ENCODE assay signal across 17 mouse cellular contexts in the genomic region with DNA sequence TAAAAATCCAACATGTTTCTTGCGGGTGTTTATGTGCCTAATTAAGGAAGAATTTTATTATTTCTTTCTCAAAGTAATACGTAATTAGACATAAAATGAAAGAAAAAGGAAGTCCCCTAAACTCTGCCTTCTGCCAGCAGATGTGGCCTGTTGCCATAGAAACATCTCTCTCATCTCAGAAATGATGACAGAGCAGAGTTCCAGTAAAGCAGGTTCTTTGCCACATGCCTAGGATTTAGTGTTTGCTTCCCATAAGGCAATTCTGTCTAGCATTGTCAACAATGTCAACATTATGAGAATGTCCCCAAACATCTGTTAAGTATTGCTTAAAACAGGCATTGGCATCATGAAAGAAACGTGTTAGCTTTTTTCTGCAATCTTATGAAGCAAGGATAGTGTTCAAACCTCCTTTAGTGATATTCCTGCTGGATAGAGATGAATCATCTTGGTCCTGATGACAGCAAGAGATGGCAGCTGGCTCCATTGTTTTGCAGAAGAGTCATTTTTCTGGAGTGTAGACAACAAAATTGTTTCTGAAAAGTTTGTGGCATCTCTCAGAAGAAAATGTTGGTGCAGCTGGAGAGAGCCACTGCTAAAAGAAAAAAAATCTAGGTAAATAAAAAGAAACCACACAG. TPM values are rescaled to one million over a fixed set of nuclear protein-coding genes. Genes with fewer than 3 reads are reported as not detected.
DNase-seq lines count a peak whose midpoint lies in the region; ATAC-seq and TF ChIP-seq lines count a peak whose summit lies in the region.
"Had no signal": no experiment of that assay in that cellular context is flagged by ENCODE, and none has a peak within 500 bp of the region (broad histone marks: within the 10 kb centered on the region; RNA-seq: fewer than 3 reads in every experiment).

No protein-coding gene starts in this region.

- no peak overlapping the region for H3K4me2 ChIP-seq in forebrain, embryonic 14.5 days (ENCODE audit: low read length)
- no peak overlapping the region for H3K4me2 ChIP-seq in forebrain, embryonic 12.5 days
- H3K4me2 ChIP-seq in lung, embryonic 14.5 days: no peak overlapping the region
- H3K4me2 ChIP-seq in heart, embryonic 11.5 days: no peak overlapping the region
- H3K4me2 ChIP-seq: limb, embryonic 13.5 days; neural tube, embryonic 12.5 days had no signal

- ATAC-seq in forebrain, embryonic 14.5 days: peak; percentile 67
- no peak for ATAC-seq in forebrain, embryonic 12.5 days (ENCODE audit: low FRiP score)
- no peak for ATAC-seq in lung, embryonic 14.5 days (ENCODE audit: insufficient read depth)
- ATAC-seq in megakaryocyte progenitor cell, adult 5-6 weeks (replicated peaks; ENCODE audit: poor library complexity): 0 out of 2 replicates have a peak, but pooled peaks have one; percentile 29
- no peak for ATAC-seq in heart, embryonic 11.5 days (replicated peaks; ENCODE audit: insufficient number of reproducible peaks, low FRiP score, low TSS enrichment)
- ATAC-seq: liver, postnatal 0 days had no signal

- 38% methylated on average over 3 of the region's 3 CpGs for WGBS in forebrain, embryonic 14.5 days
- 40% methylated on average over 3 of the region's 3 CpGs for WGBS in forebrain, embryonic 12.5 days
- 49% methylated on average over 3 of the region's 3 CpGs for WGBS in lung, embryonic 14.5 days
- 78% methylated on average over 3 of the region's 3 CpGs for WGBS in heart, embryonic 11.5 days (ENCODE audit: insufficient replicate concordance)

- H3K27ac ChIP-seq in forebrain, embryonic 14.5 days (ENCODE audit: low read depth, low read length): no peak overlapping the region
- H3K27ac ChIP-seq in forebrain, embryonic 12.5 days: no peak overlapping the region
- H3K27ac ChIP-seq in lung, embryonic 14.5 days (ENCODE audit: low read depth): no peak overlapping the region
- H3K27ac ChIP-seq in heart, embryonic 11.5 days (ENCODE audit: low read depth, low read length): no peak overlapping the region
- H3K27ac ChIP-seq: limb, embryonic 13.5 days; neural tube, embryonic 12.5 days had no signal

- no peak for TF ChIP-seq CTCF in lung, embryonic 14.5 days (IDR thresholded peaks at IDR 0.05; ENCODE audit: low read depth)

- no peaks in the 10 kb centered on the region for H3K36me3 ChIP-seq in forebrain, embryonic 14.5 days (ENCODE audit: control insufficient read depth, insufficient read depth, low read length)
- no peaks in the 10 kb centered on the region for H3K36me3 ChIP-seq in forebrain, embryonic 12.5 days (replicated peaks)
- H3K36me3 ChIP-seq in lung, embryonic 14.5 days (ENCODE audit: insufficient read depth): no peaks in the 10 kb centered on the region
- H3K36me3 ChIP-seq in heart, embryonic 11.5 days (ENCODE audit: control insufficient read depth, insufficient read depth, low read length): no peaks in the 10 kb centered on the region
- H3K36me3 ChIP-seq: limb, embryonic 13.5 days; neural tube, embryonic 12.5 days had no signal

- peaks cover 17% of the 10 kb centered on the region for H3K4me1 ChIP-seq in forebrain, embryonic 14.5 days (ENCODE audit: control insufficient read depth, insufficient read depth, low read length)
- H3K4me1 ChIP-seq in forebrain, embryonic 12.5 days: peaks cover 25% of the 10 kb centered on the region
- H3K4me1 ChIP-seq in lung, embryonic 14.5 days (ENCODE audit: insufficient read depth): no peaks in the 10 kb centered on the region
- no peaks in the 10 kb centered on the region for H3K4me1 ChIP-seq in heart, embryonic 11.5 days (ENCODE audit: control insufficient read depth, insufficient read depth, low read length)
- H3K4me1 ChIP-seq: limb, embryonic 13.5 days had no signal

- no peak overlapping the region for H3K9ac ChIP-seq in forebrain, embryonic 14.5 days (ENCODE audit: low read length)
- H3K9ac ChIP-seq in forebrain, embryonic 12.5 days: no peak overlapping the region
- no peak overlapping the region for H3K9ac ChIP-seq in lung, embryonic 14.5 days
- no peak overlapping the region for H3K9ac ChIP-seq in heart, embryonic 11.5 days (ENCODE audit: low read depth, low read length)
- H3K9ac ChIP-seq: limb, embryonic 13.5 days; liver, postnatal 0 days; neural tube, embryonic 12.5 days had no signal

- H3K4me3 ChIP-seq in forebrain, embryonic 14.5 days (ENCODE audit: low read depth, low read length): no peak overlapping the region
- H3K4me3 ChIP-seq in forebrain, embryonic 12.5 days (replicated peaks): no peak overlapping the region
- no peak overlapping the region for H3K4me3 ChIP-seq in lung, embryonic 14.5 days (ENCODE audit: low read depth, low read length)
- H3K4me3 ChIP-seq in heart, embryonic 11.5 days (ENCODE audit: low read depth, low read length): no peak overlapping the region
- H3K4me3 ChIP-seq: limb, embryonic 13.5 days; neural tube, embryonic 12.5 days had no signal

- H3K27me3 ChIP-seq in forebrain, embryonic 14.5 days (replicated peaks; ENCODE audit: control insufficient read depth, insufficient read depth, low read length): no peaks in the 10 kb centered on the region
- H3K27me3 ChIP-seq in forebrain, embryonic 12.5 days: no peaks in the 10 kb centered on the region; the same call in 1 of the 2 replicates
- no peaks in the 10 kb centered on the region for H3K27me3 ChIP-seq in lung, embryonic 14.5 days (ENCODE audit: insufficient read depth, low read length)
- no peaks in the 10 kb centered on the region for H3K27me3 ChIP-seq in heart, embryonic 11.5 days (ENCODE audit: control insufficient read depth, insufficient read depth, low read length)
- H3K27me3 ChIP-seq: neural tube, embryonic 12.5 days had no signal

- peak; percentile 71 for DNase-seq in forebrain, embryonic 14.5 days (ENCODE audit: low spot score)
- DNase-seq in lung, embryonic 14.5 days: peak; percentile 11
- no peak for DNase-seq in lung, postnatal 10 days
- peak; percentile 8 for DNase-seq in MEL-GATA-1-ER (ENCODE audit: extremely low read depth, low read depth)
- DNase-seq in urinary bladder, adult 2 months (ENCODE audit: low spot score): no peak
- DNase-seq: adrenal gland, postnatal 25 days; cerebellum, postnatal 36 days; kidney, postnatal 10 days; liver, postnatal 0 days; retina, postnatal 1 day; spleen, adult 18-20 months; thymus, postnatal 25 days had no signal

- H3K9me3 ChIP-seq in forebrain, embryonic 14.5 days (replicated peaks; ENCODE audit: control insufficient read depth, low read length): no peaks in the 10 kb centered on the region
- no peaks in the 10 kb centered on the region for H3K9me3 ChIP-seq in forebrain, embryonic 12.5 days
- no peaks in the 10 kb centered on the region for H3K9me3 ChIP-seq in lung, embryonic 14.5 days (ENCODE audit: low read depth, low read length)
- no peaks in the 10 kb centered on the region for H3K9me3 ChIP-seq in heart, embryonic 11.5 days (replicated peaks; ENCODE audit: control insufficient read depth, low read length)
- H3K9me3 ChIP-seq: limb, embryonic 13.5 days; neural tube, embryonic 12.5 days had no signal

RNA-seq across cellular contexts. Expression of a gene that starts 42.5 kb away (rescaled TPM):
- 87.6 and 113 TPM in 2 replicates for polyA plus RNA-seq in forebrain, embryonic 14.5 days (2014; fragmentation: Nextera tagmentation; extraction: Ambion mirVana)
- polyA plus RNA-seq in forebrain, embryonic 12.5 days (2016; fragmentation: Nextera tagmentation; extraction: Ambion mirVana): 90.1 and 92.3 TPM in 2 replicates
- polyA plus RNA-seq in lung, embryonic 14.5 days (2014; fragmentation: Nextera tagmentation; extraction: Ambion mirVana): 19.8 and 20.6 TPM in 2 replicates
- total RNA-seq in megakaryocyte progenitor cell, adult 5-6 weeks (2015): 0.37 TPM in 1 of 2 replicates, not detected in the other
- total RNA-seq in megakaryocyte progenitor cell, adult 5-6 weeks (2017): 0.10 and 0.21 TPM in 2 replicates
- 0.29 and 0.35 TPM in 2 replicates for polyA plus RNA-seq in urinary bladder, adult 2 months (2012; rRNA removed)
- polyA plus RNA-seq in heart, embryonic 11.5 days (2014; fragmentation: Nextera tagmentation; extraction: Ambion mirVana): 0.84 and 1.6 TPM in 2 replicates
- polyA plus RNA-seq: liver, postnatal 0 days had no signal

Comparison
In these comparisons a context has a peak if more than half of its experiments do, and no peak if none do; other contexts are left out.
1. ATAC-seq: peak in forebrain, embryonic 14.5 days (single experiment) and megakaryocyte progenitor cell, adult 5-6 weeks (single experiment); none in forebrain, embryonic 12.5 days (single experiment), lung, embryonic 14.5 days (single experiment) and heart, embryonic 11.5 days (single experiment).
2. DNase-seq: peak in forebrain, embryonic 14.5 days (single experiment), lung, embryonic 14.5 days (single experiment) and MEL-GATA-1-ER (single experiment); none in lung, postnatal 10 days (single experiment) and urinary bladder, adult 2 months (single experiment).